Mouse (Mus musculus) stomach, embryonic 14.5 days (tissue): Measurements from ENCODE around the gene Mrps11. TPM values are rescaled to one million over a fixed set of nuclear protein-coding genes. Genes with fewer than 3 reads are reported as not detected.

Experiments used
- ATAC-seq: fragments of 200-750 bp; cut with Nextera tagmentation; 2 replicates; pipeline ENCODE4 v1.8.0; 2017; ENCODE audit warnings: low read depth, moderate TSS enrichment; ENCODE audit not compliant: insufficient number of reproducible peaks, insufficient read depth, low FRiP score
- H3K27ac ChIP-seq: fragments of 300-500 bp; sonication (generic); 2 replicates; pipeline ENCODE4 v1.5.1; 2014; ENCODE audit warnings: mild to moderate bottlenecking, low read length, moderate library complexity, mixed read lengths
- H3K27me3 ChIP-seq: fragments of 300-500 bp; sonication (generic); 2 replicates; pipeline ENCODE4 v1.6.1; 2014; ENCODE audit warnings: low read length, control low read depth, mixed read lengths; ENCODE audit not compliant: control insufficient read depth, insufficient read depth
- H3K36me3 ChIP-seq: fragments of 300-500 bp; sonication (generic); 2 replicates; pipeline ENCODE4 v1.6.1; 2014; ENCODE audit warnings: mild to moderate bottlenecking, control low read depth, low read length, moderate library complexity, mixed read lengths; ENCODE audit not compliant: control insufficient read depth, insufficient read depth
- H3K4me1 ChIP-seq: fragments of 300-500 bp; sonication (generic); 2 replicates; pipeline ENCODE4 v1.6.1; 2014; ENCODE audit warnings: low read length, control low read depth, mixed read lengths; ENCODE audit not compliant: control insufficient read depth, insufficient read depth
- H3K4me2 ChIP-seq: fragments of 300-500 bp; sonication (generic); replicated peaks from 2 replicates; pipeline ENCODE4 v1.6.1; 2014; ENCODE audit warnings: low read depth, low read length, control low read depth
- H3K4me3 ChIP-seq: fragments of 300-500 bp; sonication (generic); 2 replicates; pipeline ENCODE4 v1.5.1; 2014; ENCODE audit warnings: low read depth, low read length, control low read depth
- H3K9ac ChIP-seq: fragments of 300-500 bp; sonication (generic); replicated peaks from 2 replicates; pipeline ENCODE4 v1.6.1; 2014; ENCODE audit warnings: low read depth, mild to moderate bottlenecking, control low read depth, low read length, moderate library complexity, mixed read lengths
- H3K9me3 ChIP-seq: fragments of 300-500 bp; sonication (generic); 2 replicates; pipeline ENCODE4 v1.6.1; 2016; ENCODE audit warnings: low read depth, low read length, control low read depth; ENCODE audit not compliant: control insufficient read depth
- WGBS: fragments of 180-500 bp; shearing (Covaris S2); extraction: QIAGEN DNeasy Blood & Tissue Kit; methylation state at CpG from one replicate; pipeline ENCODE4 v1.1.7; 2014; 5-methylcytosine and 5-hydroxymethylcytosine counted together
- polyA plus RNA-seq: library from polyadenylated mRNA; unstranded; fragments of >200 nt; fragmentation: Nextera tagmentation; extraction: Ambion mirVana; gene quantifications from 2 replicates; pipeline ENCODE4 v1.2.1, GENCODE M21; 2014

Mrps11 gene
- polyA plus RNA-seq, 1 experiment from 2014 or later, result 73.2 TPM

GRCm38 (mm10) chr7:78754458-78755000, 28.4 kb upstream of the Mrps11 start:
- no peak for ATAC-seq
- 67% methylated on average over 8 of the region's 8 CpGs for WGBS
- no peak overlapping the region for H3K27ac ChIP-seq
- H3K27me3 ChIP-seq, result no peaks in the 10 kb centered on the region
- no peak overlapping the region for H3K4me2 ChIP-seq
- no peaks in the 10 kb centered on the region for H3K36me3 ChIP-seq
- H3K4me1 ChIP-seq, result no peaks in the 10 kb centered on the region
- H3K9me3 ChIP-seq, result no peaks in the 10 kb centered on the region
- H3K4me3 ChIP-seq, result no peak overlapping the region
- H3K9ac ChIP-seq, result no peak overlapping the region

GRCm38 (mm10) chr7:78763801-78764200, 19.1 kb upstream of the Mrps11 start:
- no peak overlapping the region for H3K4me3 ChIP-seq
- no peaks in the 10 kb centered on the region for H3K27me3 ChIP-seq
- H3K36me3 ChIP-seq, result no peaks in the 10 kb centered on the region
- H3K4me1 ChIP-seq, result no peaks in the 10 kb centered on the region
- ATAC-seq, result no peak
- 78% methylated on average over 3 of the region's 3 CpGs for WGBS
- no peak overlapping the region for H3K4me2 ChIP-seq
- no peak overlapping the region for H3K9ac ChIP-seq
- H3K27ac ChIP-seq, result no peak overlapping the region
- no peaks in the 10 kb centered on the region for H3K9me3 ChIP-seq

- no peak overlapping the region for H3K4me3 ChIP-seq
- no peak overlapping the region for H3K9ac ChIP-seq
- ATAC-seq, result no peak
- H3K4me1 ChIP-seq, result no peaks in the 10 kb centered on the region
- H3K36me3 ChIP-seq, result no peaks in the 10 kb centered on the region
- no peaks in the 10 kb centered on the region for H3K9me3 ChIP-seq
- no peaks in the 10 kb centered on the region for H3K27me3 ChIP-seq
- H3K4me2 ChIP-seq, result no peak overlapping the region
- no peak overlapping the region for H3K27ac ChIP-seq
- WGBS, result 65% methylated on average over 5 of the region's 5 CpGs
These were observed 17.7 kb upstream of the Mrps11 start for GRCm38 (mm10) chr7:78765215-78765631.

GRCm38 (mm10) chr7:78766019-78766683, 16.8 kb upstream of the Mrps11 start:
- 22% methylated on average over 18 of the region's 18 CpGs for WGBS
- 0 out of 2 replicates have a peak overlapping the region, but pooled peaks have one; percentile 5 for H3K4me2 ChIP-seq
- peak; percentile 35; the same call in 1 of the 2 replicates for ATAC-seq

DNA sequence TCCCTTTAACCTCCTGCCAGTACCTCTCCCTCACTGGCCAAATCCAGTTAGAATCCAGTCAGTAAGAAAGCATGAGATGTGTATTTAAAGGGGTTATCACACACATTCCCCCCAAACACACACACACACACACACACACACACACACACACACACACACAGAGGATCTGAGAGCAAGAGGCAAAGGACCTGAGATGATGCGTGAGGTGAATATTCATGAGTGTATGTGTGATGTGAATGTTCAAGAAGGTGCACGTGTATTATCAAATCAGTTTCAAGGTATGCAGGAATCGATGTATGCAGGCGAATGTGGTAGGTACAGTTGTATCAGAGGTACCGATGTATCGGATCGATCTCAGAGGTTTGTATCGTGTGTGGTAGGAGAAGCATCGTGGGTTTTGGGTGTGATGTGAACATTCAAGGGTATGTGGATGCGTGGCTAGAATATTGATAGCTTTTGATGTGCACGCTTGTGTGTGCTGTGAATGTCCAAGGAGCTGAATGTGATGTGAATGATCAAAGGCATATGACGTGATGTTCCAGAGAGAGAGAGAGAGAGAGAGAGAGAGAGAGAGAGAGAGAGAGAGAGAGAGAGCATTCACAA, 14.9 kb upstream of the Mrps11 start:
- Histone ChIP-seq H3K4me3 (no peak overlapping the region), H3K27me3 (no peaks in the 10 kb centered on the region), H3K9me3 (no peaks in the 10 kb centered on the region), H3K9ac (no peak overlapping the region), H3K4me2 (no peak overlapping the region), H3K36me3 (no peaks in the 10 kb centered on the region), H3K27ac (no peak overlapping the region), H3K4me1 (no peaks in the 10 kb centered on the region)
- ATAC-seq, result no peak
- 90% methylated on average over 12 of the region's 12 CpGs for WGBS

More at GRCm38 (mm10) chr7:78766019-78766683, 16.8 kb upstream of the Mrps11 start:
- H3K36me3 ChIP-seq, result no peaks in the 10 kb centered on the region
- no peaks in the 10 kb centered on the region for H3K4me1 ChIP-seq
- H3K9ac ChIP-seq, result no peak overlapping the region
- no peaks in the 10 kb centered on the region for H3K27me3 ChIP-seq
- no peak overlapping the region for H3K4me3 ChIP-seq
- H3K9me3 ChIP-seq, result no peaks in the 10 kb centered on the region
- H3K27ac ChIP-seq, result no peak overlapping the region

GRCm38 (mm10) chr7:78769075-78769652, 13.8 kb upstream of the Mrps11 start:
- H3K9ac ChIP-seq, result no peak overlapping the region
- H3K9me3 ChIP-seq, result no peaks in the 10 kb centered on the region
- WGBS, result 28% methylated on average over 7 of the region's 7 CpGs
- H3K4me1 ChIP-seq, result no peaks in the 10 kb centered on the region
- no peak for ATAC-seq
- no peak overlapping the region for H3K4me3 ChIP-seq
- peak overlapping the region; percentile 56; the same call in 1 of the 2 replicates for H3K27ac ChIP-seq
- H3K36me3 ChIP-seq, result peaks cover 8% of the 10 kb centered on the region
- H3K4me2 ChIP-seq, result no peak overlapping the region
- no peaks in the 10 kb centered on the region for H3K27me3 ChIP-seq

DNA sequence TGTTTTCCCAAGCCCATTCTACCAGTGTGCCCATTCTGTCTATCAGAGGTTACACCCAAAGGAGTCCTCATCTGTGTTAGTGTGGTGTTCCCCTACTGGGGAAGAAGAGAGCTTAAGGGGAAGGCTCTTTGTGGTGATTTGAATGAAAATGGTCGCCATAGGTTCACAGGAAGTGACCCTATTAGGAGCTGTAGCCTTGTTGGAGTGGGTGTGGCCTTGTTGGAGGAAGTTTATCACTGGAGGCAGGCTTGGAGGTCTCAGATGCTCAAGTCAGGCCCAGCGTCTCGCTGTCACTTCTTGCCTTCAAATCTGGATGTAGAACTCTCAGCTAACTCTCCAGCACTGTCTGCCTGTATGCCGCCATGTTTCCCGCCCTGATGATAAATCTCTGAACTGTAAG, 12.0 kb upstream of the Mrps11 start:
- 85% methylated on average over 5 of the region's 5 CpGs for WGBS
- no peak for ATAC-seq
- H3K4me3 ChIP-seq, result no peak overlapping the region

DNA sequence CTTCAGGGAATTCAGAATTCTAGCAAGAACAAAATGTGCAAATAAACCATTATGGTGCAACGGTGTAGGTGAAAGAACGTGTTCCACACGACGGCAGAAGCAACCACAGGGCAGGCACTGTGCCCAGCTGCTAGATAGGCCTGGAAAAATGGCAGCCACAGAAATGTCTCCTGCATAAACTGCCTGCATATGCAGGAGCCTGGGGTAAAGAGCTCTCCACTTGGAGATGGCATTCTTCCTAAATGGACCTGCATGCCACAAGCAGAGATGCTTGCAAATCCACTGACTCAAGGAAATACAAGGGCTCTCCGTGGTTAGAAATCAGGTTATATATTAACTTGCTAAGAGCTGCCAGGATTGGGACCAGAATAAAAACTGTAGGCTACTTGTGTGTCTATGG, 4.2 kb upstream of the Mrps11 start:
- H3K9ac ChIP-seq, result no peak overlapping the region
- H3K4me2 ChIP-seq, result no peak overlapping the region
- H3K9me3 ChIP-seq, result no peaks in the 10 kb centered on the region
- ATAC-seq, result no peak
- WGBS, result 94% methylated on average over 5 of the region's 5 CpGs
- H3K27ac ChIP-seq, result no peak overlapping the region
- no peak overlapping the region for H3K4me3 ChIP-seq
- H3K4me1 ChIP-seq, result peaks cover 8% of the 10 kb centered on the region
- H3K36me3 ChIP-seq, result peaks cover 37% of the 10 kb centered on the region
- H3K27me3 ChIP-seq, result no peaks in the 10 kb centered on the region

More for the DNA sequence above, 12.0 kb upstream of the Mrps11 start:
- Histone ChIP-seq H3K27ac (no peak overlapping the region), H3K36me3 (peaks cover 17% of the 10 kb centered on the region), H3K4me1 (no peaks in the 10 kb centered on the region), H3K27me3 (no peaks in the 10 kb centered on the region), H3K9me3 (no peaks in the 10 kb centered on the region), H3K9ac (no peak overlapping the region), H3K4me2 (no peak overlapping the region)
